Mouse (Mus musculus) olfactory bulb, adult 2 months (tissue): ENCODE data around the gene Xntrpc. TPM values are rescaled to one million over a fixed set of nuclear protein-coding genes. Genes with fewer than 3 reads are reported as not detected.
A peak's percentile ranks its signal among the peaks of the same experiment; 100 is the strongest.
"Not testable (repeated sequence)": the region's sequence is repeated elsewhere in the genome, so short reads cannot be mapped to it uniquely, and the experiment has no call there.

Experiments used
- H3K27ac ChIP-seq: fragments of 200-500 bp; 2 replicates; pipeline ENCODE4 v1.5.1; 2012; ENCODE audit warnings: low read depth, low read length; ENCODE audit not compliant: insufficient read depth
- H3K4me1 ChIP-seq: fragments of 200-500 bp; 2 replicates; pipeline ENCODE4 v1.6.1; 2012; ENCODE audit warnings: low read length; ENCODE audit not compliant: control insufficient read depth, insufficient read depth
- H3K4me3 ChIP-seq: fragments of 200-500 bp; 2 replicates; pipeline ENCODE4 v1.5.1; 2012; ENCODE audit warnings: mild to moderate bottlenecking, low read depth, low read length, moderate library complexity; ENCODE audit not compliant: insufficient read depth
- CTCF ChIP-seq: fragments of 200-500 bp; IDR thresholded peaks from 2 replicates; pipeline ENCODE4 v1.5.1; 2012; ENCODE audit warnings: low read depth, mild to moderate bottlenecking, low read length, moderate library complexity; ENCODE audit not compliant: insufficient read depth
- POLR2A ChIP-seq: fragments of 200-500 bp; IDR thresholded peaks from 2 replicates; pipeline ENCODE4 v1.6.1; 2012; ENCODE audit warnings: mild to moderate bottlenecking, low read depth, low read length, moderate library complexity; ENCODE audit not compliant: insufficient read depth
- WGBS: fragments of 180-500 bp; shearing (Covaris S2); methylation state at CpG from one replicate; pipeline ENCODE4 v1.1.7; 2018; 5-methylcytosine and 5-hydroxymethylcytosine counted together
- polyA plus RNA-seq: library from polyadenylated mRNA; stranded (reverse); fragments of >200 nt; gene quantifications from 2 replicates; pipeline ENCODE4 v1.2.4, GENCODE M21; 2012; ENCODE audit warnings: low replicate concordance; ENCODE audit not compliant: missing spikeins, insufficient read depth, insufficient read length

The Xntrpc gene
- not detected in 2 replicates for polyA plus RNA-seq

DNA sequence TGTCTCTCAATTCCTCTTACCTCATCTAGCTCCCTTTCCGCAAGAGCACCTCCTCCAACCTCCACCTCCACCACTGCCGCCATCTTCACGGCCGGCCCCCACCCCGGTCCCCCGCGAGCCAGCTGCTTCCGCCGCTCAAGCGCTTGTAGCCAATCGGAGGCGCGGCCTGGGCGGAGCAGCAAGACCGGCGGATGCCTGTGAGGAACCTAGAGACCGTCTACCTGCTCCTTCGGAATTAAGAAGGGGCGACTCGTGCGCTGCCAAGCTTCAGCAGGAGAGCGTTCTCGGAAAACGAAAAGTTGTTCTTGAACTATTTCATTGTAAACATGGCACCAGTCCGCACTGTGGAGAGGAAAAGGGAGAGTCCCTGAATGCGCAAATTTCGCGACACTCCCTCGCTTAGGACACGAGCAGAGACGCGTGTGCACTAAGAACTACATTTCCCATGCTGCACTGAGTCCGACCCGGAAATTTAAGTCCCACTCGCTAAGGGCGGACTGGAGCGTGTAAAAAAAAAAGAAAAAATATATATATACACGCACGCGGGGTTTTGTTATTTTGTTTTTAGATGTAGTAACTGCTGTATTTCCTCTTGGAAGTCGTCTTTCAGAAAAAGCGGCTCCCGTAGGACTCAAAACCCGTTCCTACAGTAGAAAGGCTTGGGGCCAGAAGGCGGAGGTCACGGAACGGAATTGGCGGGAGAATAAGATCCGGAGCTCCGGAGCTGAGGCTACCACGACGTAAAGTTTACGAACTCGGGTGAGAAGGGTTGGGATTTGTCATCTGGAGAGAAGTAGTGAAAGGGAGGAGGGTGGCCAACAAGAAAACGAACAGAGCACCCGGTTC lies at the start of gene Xntrpc, which contains the start of the genes Rnf121 and Xndc1:
Gene Xntrpc (plus strand): TSS at position 668 of the 846 bp plus-strand sequence.
Gene Rnf121 (minus strand): TSS at position 424 of the 846 bp plus-strand sequence.
Gene Xndc1 (plus strand): TSS at position 466 of the 846 bp plus-strand sequence.
- Histone ChIP-seq H3K4me3 (peak within 1 kb of the TSS; percentile 95), H3K27ac (peak within 1 kb of the TSS; percentile 87), H3K4me1 (peaks cover 7% of the 10 kb centered on the region; the same call in 1 of the 2 replicates)
- peak; percentile 80; the same call in 1 of the 2 replicates for TF ChIP-seq POLR2A
- TF ChIP-seq CTCF, result no peak
- WGBS, result under 1% methylated on average over 56 of the region's 56 CpGs

DNA sequence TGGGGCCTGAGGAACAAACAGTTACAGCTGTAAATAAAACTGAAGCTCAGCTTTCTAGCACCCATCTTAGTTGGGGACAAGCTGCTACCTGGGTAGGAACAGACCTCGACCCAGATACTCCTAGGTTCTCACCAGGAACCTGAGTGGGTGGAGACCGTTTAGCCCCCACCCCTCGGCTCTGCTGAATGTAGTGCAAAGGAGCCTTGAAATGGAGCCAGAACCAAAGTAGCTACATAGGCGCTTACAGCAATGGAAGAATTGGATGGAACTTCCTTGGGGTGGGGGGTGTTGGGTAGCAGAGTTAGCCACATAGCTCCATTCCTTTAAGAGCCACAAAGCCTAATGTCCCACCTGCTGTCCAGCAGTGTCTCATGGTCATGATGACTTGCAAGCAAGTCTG lies 48.6 kb upstream of the Xntrpc start:
- Histone ChIP-seq H3K27ac (no peak overlapping the region), H3K4me1 (no peaks in the 10 kb centered on the region), H3K4me3 (no peak overlapping the region)
- WGBS, result 70% methylated on average over 4 of the region's 4 CpGs
- no peak for TF ChIP-seq POLR2A
- no peak for TF ChIP-seq CTCF

DNA sequence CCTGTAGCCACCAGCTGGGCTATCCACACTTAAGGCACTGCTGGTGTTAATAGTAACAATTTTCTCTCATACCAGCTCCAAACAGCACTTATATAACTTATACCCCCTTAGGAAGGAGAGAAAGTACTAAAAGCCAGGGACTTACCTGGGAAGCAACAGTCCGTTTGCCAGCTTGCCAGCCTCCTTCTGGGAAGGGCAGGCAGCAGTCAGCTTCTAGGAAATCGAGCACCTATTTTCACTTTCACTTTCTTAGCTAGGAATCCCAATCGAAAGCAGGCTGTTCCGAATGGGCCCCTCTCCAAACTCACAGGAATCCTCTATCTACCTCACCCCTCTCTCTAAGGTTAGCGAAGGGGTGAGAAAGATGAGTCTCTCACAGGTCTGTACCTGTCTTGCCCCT lies 48.1 kb upstream of the Xntrpc start:
- WGBS, result 76% methylated on average over 5 of the region's 5 CpGs
- H3K4me1 ChIP-seq, result no peaks in the 10 kb centered on the region
- H3K27ac ChIP-seq, result no peak overlapping the region
- TF ChIP-seq CTCF (no peak), POLR2A (no peak)
- no peak overlapping the region for H3K4me3 ChIP-seq

GRCm38 (mm10) chr7:102018034-102018433 lies 47.5 kb upstream of the Xntrpc start:
- WGBS, result 47% methylated on average over 7 of the region's 7 CpGs
- TF ChIP-seq CTCF, result no peak
- TF ChIP-seq POLR2A, result no peak
- Histone ChIP-seq H3K4me1 (no peaks in the 10 kb centered on the region), H3K27ac (no peak overlapping the region), H3K4me3 (no peak overlapping the region)

DNA sequence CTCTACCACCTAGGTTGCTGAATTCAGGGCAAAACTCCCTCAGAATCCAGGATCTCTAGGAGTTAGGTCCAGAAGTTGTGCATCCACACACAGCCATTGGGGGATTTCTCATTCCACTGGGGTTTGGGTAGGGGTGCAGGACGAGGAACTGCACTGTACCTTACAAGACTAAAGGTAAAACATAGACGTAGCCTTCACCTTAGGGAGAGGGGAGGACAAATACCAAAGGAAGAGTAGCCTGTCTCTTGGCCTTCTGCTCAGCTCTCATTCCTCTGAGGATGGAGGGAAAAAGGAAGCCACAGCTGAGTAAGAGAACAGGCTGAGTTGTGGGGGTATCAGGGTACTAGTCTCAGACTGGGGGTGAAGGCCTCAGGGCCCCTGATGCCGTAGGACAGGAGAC lies 46.9 kb upstream of the Xntrpc start, which contains the start of gene Il18bp:
Gene Il18bp (minus strand): TSS at position 101 of the 400 bp plus-strand sequence.
- no peaks in the 10 kb centered on the region for H3K4me1 ChIP-seq
- no peak within 1 kb of the TSS for H3K4me3 ChIP-seq
- no peak within 1 kb of the TSS for H3K27ac ChIP-seq
- no peak for TF ChIP-seq CTCF
- no peak for TF ChIP-seq POLR2A
- WGBS, result 82% methylated on average over 3 of the region's 3 CpGs

DNA sequence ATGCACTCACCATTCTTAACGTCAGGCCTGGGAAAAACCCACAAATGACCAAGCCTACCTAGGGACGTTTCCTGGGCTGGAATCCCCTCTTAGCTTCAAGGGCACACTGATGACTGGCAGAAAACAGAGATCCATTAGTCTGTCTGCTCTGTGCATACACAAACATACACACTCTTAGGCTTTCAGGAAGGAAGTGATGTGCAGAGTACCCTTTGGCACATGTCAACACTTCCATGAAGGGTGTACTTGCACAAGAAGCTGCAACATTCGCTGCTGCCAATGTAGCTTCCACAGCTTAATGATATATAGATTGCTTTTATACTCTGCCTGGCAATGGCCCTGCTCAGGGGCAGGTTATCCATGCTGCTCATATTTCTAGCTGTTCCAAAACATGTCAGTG lies 46.2 kb upstream of the Xntrpc start:
- Histone ChIP-seq H3K4me1 (no peaks in the 10 kb centered on the region), H3K27ac (no peak overlapping the region), H3K4me3 (no peak overlapping the region)
- TF ChIP-seq CTCF (no peak), POLR2A (no peak)
- WGBS, result 55% methylated on average over 3 of the region's 3 CpGs

DNA sequence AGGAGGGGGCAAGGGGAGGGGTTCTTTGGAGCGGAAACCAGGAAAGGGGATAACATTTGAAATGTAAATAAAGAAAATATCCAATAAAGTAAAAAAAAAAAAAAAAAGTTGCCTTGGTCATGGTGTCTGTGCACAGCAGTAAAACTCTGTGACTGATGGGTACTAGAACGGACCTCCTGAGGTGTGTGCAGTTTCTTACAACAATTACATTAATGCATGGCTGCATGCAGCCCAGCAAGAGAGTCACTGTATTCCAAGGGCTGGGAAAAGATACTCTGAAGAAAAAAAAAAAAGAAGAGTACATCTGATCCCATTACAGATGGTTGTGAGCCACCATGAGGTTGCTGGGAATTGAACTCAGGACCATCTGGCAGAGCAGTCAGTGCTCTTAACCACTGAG lies 44.6 kb upstream of the Xntrpc start:
- WGBS, result 98% methylated on average over 2 of the region's 2 CpGs
- not testable (repeated sequence) for H3K27ac ChIP-seq, H3K4me1 ChIP-seq, H3K4me3 ChIP-seq

DNA sequence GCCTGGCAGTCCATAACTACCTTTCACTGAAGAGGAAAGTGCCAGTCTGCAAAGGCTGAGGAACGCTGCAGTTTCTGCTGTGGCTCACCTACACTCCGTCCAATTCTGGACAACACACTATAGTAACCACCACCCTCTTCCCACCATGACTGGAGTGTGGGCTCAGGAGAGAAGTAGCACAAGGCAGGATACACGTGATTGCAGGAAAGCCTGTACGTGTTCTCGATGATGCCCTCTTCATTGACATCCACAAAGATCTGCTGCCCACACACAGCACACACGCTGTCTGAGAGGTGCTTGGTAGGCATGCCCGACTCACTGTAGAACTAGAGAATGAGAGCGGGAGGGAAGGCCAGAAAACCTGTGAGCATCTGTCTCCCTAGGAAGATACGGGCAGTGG lies 41.7 kb upstream of the Xntrpc start:
- no peak for TF ChIP-seq POLR2A
- TF ChIP-seq CTCF, result no peak
- WGBS, result 80% methylated on average over 9 of the region's 9 CpGs

GRCm38 (mm10) chr7:102025187-102026119 lies 40.1 kb upstream of the Xntrpc start:
- Histone ChIP-seq H3K27ac (no peak overlapping the region), H3K4me1 (no peaks in the 10 kb centered on the region), H3K4me3 (no peak overlapping the region)
- 62% methylated on average over 2 of the region's 2 CpGs for WGBS
- TF ChIP-seq CTCF (no peak), POLR2A (no peak)

More for the DNA sequence above, 41.7 kb upstream of the Xntrpc start:
- no peak overlapping the region for H3K4me3 ChIP-seq
- H3K4me1 ChIP-seq, result no peaks in the 10 kb centered on the region
- H3K27ac ChIP-seq, result no peak overlapping the region
